Mouse (Mus musculus) limb, embryonic 11.5 days (tissue): Measurements from ENCODE around the gene Dxo. TPM values are rescaled to one million over a fixed set of nuclear protein-coding genes. Genes with fewer than 3 reads are reported as not detected.
"Not testable (repeated sequence)": the region's sequence is repeated elsewhere in the genome, so short reads cannot be mapped to it uniquely, and the experiment has no call there.

Experiments
- ATAC-seq: fragments of 200-750 bp; cut with Nextera tagmentation; 2 replicates; pipeline ENCODE4 v1.8.0; 2017; ENCODE audit warnings: low read depth; ENCODE audit not compliant: insufficient number of reproducible peaks, low FRiP score, low TSS enrichment
- DNase-seq: peaks from one replicate; pipeline ENCODE4 v3.0.0-alpha.2; 2015; ENCODE audit warnings: low spot score
- H3K27ac ChIP-seq: fragments of 300-500 bp; sonication (generic); replicated peaks from 2 replicates; pipeline ENCODE4 v1.5.1; 2014; ENCODE audit warnings: low read depth, mild to moderate bottlenecking, low read length
- H3K27me3 ChIP-seq: fragments of 300-500 bp; sonication (generic); 2 replicates; pipeline ENCODE4 v1.6.1; 2014; ENCODE audit warnings: mild to moderate bottlenecking, low read length, mixed read lengths; ENCODE audit not compliant: control insufficient read depth, insufficient read depth
- H3K36me3 ChIP-seq: fragments of 300-500 bp; sonication (generic); 2 replicates; pipeline ENCODE4 v1.6.1; 2014; ENCODE audit warnings: mild to moderate bottlenecking, low read length, moderate library complexity, mixed read lengths; ENCODE audit not compliant: control insufficient read depth, insufficient read depth
- H3K4me1 ChIP-seq: fragments of 300-500 bp; sonication (generic); 2 replicates; pipeline ENCODE4 v1.6.1; 2014; ENCODE audit warnings: low read length, mixed read lengths; ENCODE audit not compliant: control insufficient read depth, insufficient read depth
- H3K4me2 ChIP-seq: fragments of 300-500 bp; sonication (generic); 2 replicates; pipeline ENCODE4 v1.6.1; 2014; ENCODE audit warnings: low read depth, mild to moderate bottlenecking, moderate library complexity; ENCODE audit not compliant: severe bottlenecking
- H3K4me3 ChIP-seq: fragments of 300-500 bp; sonication (generic); 2 replicates; pipeline ENCODE4 v1.5.1; 2014; ENCODE audit warnings: low read depth, low read length
- H3K9ac ChIP-seq: fragments of 300-500 bp; sonication (generic); 2 replicates; pipeline ENCODE4 v1.6.1; 2014; ENCODE audit warnings: mild to moderate bottlenecking, low read length
- H3K9me3 ChIP-seq: fragments of 300-500 bp; sonication (generic); 2 replicates; pipeline ENCODE4 v1.6.1; 2016; ENCODE audit warnings: low read length; ENCODE audit not compliant: control insufficient read depth
- WGBS: fragments of 180-500 bp; shearing (Covaris S2); extraction: QIAGEN DNeasy Blood & Tissue Kit; methylation state at CpG from one replicate; pipeline ENCODE4 v1.1.7; 2014; 5-methylcytosine and 5-hydroxymethylcytosine counted together
- polyA plus RNA-seq: library from polyadenylated mRNA; unstranded; fragments of >200 nt; fragmentation: Nextera tagmentation; extraction: Ambion mirVana; gene quantifications from 2 replicates; pipeline ENCODE4 v1.2.1, GENCODE M21; 2014

The Dxo gene
- 72.4 and 74.6 TPM in 2 replicates for polyA plus RNA-seq

DNA sequence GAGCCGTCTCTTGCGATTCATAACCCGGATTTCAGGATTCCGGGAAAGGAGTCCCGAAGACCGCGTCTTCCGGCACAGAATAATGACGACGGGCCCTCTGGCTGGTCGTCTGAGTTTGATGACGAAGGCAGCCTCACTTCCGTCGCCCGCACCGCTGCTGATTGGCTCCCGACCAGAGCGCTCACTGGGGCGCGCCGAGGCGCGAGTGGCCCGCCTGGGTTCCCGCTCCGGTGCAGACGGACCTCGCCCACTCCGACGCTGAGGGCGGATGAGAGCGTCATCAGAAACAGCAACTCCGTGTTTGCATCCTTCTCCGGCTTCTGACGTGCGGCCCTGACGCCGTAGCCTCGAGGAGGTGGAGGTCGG lies at the start of gene Dxo, which contains the start of gene Stk19:
Gene Dxo (plus strand): TSS at position 164 of the 366 bp plus-strand sequence.
Gene Stk19 (minus strand): TSS at position 90 of the 366 bp plus-strand sequence.
- Histone ChIP-seq H3K4me3 (peak within 1 kb of the TSS; percentile 53), H3K9ac (peak within 1 kb of the TSS; percentile 55), H3K27ac (0 out of 2 replicates have a peak within 1 kb of the TSS, but pooled peaks have one; percentile 45), H3K27me3 (no peaks in the 10 kb centered on the region), H3K4me1 (peaks cover 16% of the 10 kb centered on the region), H3K36me3 (peaks cover 19% of the 10 kb centered on the region), H3K9me3 (no peaks in the 10 kb centered on the region), H3K4me2 (peak within 1 kb of the TSS; percentile 98)
- DNase-seq (peak; percentile 98), ATAC-seq (peak; percentile 85)
- WGBS: under 1% methylated on average over 40 of the region's 40 CpGs

DNA sequence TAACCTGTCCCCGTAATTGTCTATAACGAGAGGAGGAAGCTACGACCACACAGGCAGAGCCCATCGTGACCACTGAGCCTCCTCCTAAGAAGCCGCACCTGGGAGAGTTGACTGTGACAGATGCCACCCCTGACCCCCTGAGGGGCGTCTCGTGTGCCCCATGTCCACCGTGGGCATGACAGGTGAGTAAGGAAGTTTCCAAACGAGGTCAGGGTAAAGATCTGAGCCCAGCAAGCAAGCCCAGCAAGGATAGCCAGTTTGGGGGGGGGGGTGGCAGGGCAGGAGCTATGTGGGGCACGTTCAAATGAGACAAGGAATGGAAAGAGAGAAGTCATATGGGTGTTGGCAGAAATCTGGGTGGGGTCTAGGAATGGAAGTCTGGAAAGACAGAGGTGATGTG lies 41.8 kb upstream of the Dxo start:
- Histone ChIP-seq H3K36me3 (no peaks in the 10 kb centered on the region), H3K9ac (no peak overlapping the region), H3K4me1 (no peaks in the 10 kb centered on the region), H3K4me3 (no peak overlapping the region), H3K9me3 (no peaks in the 10 kb centered on the region), H3K4me2 (no peak overlapping the region), H3K27ac (no peak overlapping the region), H3K27me3 (no peaks in the 10 kb centered on the region)
- no peak for ATAC-seq
- 85% methylated on average over 10 of the region's 10 CpGs for WGBS
- no peak for DNase-seq

DNA sequence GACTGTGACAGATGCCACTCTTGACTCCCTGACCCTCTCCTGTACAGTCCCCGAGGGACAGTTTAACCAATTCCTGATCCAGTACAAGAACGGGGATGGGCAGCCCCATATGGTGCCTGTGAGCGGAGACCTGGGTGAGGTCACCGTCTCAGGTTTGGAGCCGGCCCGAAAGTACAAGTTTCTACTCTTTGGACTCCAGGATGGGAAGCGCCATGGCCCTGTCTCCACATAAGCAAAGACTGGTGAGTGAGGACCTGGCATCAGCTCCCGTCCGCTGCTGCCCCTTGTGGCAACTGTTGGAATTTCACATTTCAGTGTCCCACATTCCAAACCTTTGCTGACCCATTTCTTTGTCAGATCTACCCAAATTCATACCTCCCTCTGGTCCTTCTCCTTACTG lies 41.2 kb upstream of the Dxo start:
- Histone ChIP-seq H3K27ac (no peak overlapping the region), H3K9me3 (no peaks in the 10 kb centered on the region), H3K36me3 (no peaks in the 10 kb centered on the region), H3K9ac (no peak overlapping the region), H3K27me3 (no peaks in the 10 kb centered on the region), H3K4me1 (no peaks in the 10 kb centered on the region), H3K4me3 (no peak overlapping the region), H3K4me2 (no peak overlapping the region)
- peak; percentile 67 for DNase-seq
- ATAC-seq: no peak
- WGBS: 66% methylated on average over 9 of the region's 9 CpGs

DNA sequence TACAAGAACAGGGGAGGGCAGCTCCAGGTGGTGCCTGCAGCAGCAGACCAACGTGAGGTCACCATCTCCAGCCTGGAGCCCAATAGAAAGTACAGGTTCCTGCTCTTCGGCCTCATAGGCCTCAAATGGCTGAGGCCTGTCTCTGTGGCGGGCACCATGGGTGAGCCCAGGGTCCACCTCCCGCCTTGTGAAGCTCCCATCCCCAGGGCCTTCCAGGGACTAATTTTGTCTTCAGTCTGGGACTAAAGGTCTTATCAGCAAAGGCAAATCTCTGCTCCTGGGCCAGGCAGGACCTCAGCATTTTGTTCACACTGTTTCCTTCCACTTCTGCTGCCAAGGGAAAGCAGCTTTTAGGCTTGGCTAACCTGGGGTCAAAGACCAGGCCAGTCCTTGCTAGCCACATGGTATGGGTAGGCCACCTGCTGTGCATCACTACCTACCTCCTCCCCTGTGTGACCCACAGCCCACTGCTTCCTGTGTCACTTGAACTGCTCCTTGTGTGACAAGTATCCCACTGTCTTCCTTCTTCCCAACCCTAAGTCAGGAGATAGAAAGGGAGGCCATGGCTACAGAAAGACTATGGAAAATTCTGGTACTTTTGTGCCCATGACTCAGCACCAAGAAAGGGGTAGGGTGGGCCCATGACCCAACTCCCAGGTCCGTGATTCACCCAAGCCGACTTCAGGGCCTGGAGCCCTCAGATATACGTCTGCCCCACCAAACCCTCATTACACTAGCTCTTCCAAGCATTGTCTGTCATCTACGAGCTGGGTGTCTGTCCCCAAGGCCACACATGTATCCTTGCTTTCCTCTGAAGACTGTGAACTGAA lies 40.3 kb upstream of the Dxo start:
- H3K4me1 ChIP-seq: no peaks in the 10 kb centered on the region
- 86% methylated on average over 8 of the region's 8 CpGs for WGBS
- no peak overlapping the region for H3K9ac ChIP-seq
- no peaks in the 10 kb centered on the region for H3K9me3 ChIP-seq
- H3K27ac ChIP-seq: no peak overlapping the region
- no peaks in the 10 kb centered on the region for H3K36me3 ChIP-seq
- H3K27me3 ChIP-seq: no peaks in the 10 kb centered on the region
- H3K4me3 ChIP-seq: no peak overlapping the region
- no peak for DNase-seq
- ATAC-seq: no peak
- no peak overlapping the region for H3K4me2 ChIP-seq

DNA sequence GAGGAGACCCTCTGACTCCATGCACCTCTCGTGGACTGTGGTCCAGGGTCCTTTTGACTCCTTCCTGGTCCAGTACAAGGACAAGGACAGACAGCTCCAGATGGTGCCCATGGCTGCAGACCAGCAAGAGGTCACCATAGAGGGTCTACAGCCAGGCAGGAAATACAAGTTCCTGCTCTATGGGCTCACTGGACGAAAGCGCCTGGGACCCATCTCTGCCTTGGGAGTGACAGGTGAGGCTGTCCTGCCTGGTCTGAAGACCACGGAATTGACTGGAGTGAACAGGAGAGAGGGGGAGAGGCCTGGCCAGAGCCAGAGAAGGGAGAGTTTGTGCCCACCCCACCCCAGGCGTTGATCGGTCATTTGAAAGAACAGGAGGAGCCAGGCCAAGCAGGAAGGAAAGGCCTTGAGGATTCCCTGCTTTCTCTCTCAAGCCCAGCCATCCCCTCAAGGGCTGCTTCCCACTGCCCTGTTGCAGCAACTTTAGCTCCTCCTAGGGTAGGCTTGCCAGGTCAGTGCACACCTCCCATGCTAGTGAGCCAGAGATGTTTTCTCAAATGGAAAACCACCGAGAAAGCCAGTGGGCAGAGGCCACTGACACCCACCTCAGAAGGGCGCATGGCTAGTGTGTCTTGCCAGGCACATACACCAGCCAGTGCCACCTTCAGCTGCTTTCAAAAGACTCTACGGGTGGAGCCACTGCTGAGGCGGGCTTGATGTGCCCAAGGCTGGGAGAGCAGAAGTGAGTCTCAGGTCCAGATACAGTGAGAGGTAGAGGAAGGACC lies 39.4 kb upstream of the Dxo start:
- not testable (repeated sequence) for H3K9me3 ChIP-seq, H3K9ac ChIP-seq, H3K4me3 ChIP-seq, DNase-seq, ATAC-seq, H3K4me1 ChIP-seq, H3K36me3 ChIP-seq, H3K27me3 ChIP-seq, H3K27ac ChIP-seq, H3K4me2 ChIP-seq
- 87% methylated on average over 10 of the region's 10 CpGs for WGBS

DNA sequence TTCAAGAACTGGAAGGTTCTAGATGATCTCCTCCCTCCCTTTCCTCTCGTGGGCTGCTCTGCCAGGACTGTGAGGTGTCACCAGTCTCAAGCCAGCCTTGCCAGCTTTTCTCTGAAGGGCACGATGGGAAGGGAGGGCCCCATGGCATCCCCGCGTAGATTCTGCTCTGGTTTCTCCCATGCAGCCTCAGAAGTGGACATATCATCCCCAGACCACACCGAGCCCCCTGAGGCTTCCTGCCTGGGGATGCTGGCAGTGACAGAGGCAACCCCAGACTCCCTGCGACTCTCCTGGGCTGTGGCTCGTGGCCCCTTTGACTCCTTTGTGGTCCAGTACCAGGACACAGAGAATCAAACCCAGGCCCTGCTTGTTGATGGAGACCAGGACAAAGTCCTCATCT lies 38.7 kb upstream of the Dxo start:
- not testable (repeated sequence) for H3K27me3 ChIP-seq, ATAC-seq, H3K4me1 ChIP-seq, H3K4me3 ChIP-seq, H3K36me3 ChIP-seq, H3K9ac ChIP-seq, DNase-seq, H3K27ac ChIP-seq, H3K9me3 ChIP-seq, H3K4me2 ChIP-seq
- WGBS: 80% methylated on average over 7 of the region's 7 CpGs

DNA sequence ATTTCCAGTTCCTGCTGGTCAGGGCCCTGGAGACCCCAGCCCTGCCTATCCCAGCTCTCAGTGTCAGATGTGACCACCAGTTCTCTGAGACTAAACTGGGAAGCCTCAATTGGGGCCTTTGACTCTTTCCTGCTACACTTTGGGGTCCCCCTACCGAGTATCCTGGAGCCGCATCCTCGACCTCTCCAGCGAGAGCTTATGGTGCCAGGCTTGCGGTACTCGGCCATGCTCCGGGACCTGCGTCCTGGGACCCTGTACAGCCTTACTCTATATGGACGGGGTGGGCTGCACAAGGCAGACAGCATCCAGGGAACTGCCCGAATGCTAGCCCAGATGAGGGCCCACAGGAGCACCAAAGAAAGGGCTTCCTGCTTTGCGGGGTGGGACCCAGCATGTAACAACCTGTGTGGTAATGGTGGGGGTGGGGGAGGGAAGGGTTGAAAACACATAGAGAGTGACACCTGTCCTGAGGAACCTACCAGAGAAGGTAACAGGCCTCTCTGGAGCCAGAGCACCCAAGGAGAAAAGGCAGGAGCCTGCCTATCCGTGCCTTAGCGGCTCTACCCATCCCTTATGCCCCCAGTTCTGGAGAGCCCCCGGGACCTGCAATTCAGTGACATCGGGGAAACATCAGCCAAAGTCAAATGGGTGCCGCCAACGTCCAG lies 37.8 kb upstream of the Dxo start:
- no peaks in the 10 kb centered on the region for H3K4me1 ChIP-seq
- no peak overlapping the region for H3K27ac ChIP-seq
- no peaks in the 10 kb centered on the region for H3K36me3 ChIP-seq
- H3K4me3 ChIP-seq: no peak overlapping the region
- DNase-seq (no peak), ATAC-seq (no peak)
- H3K27me3 ChIP-seq: no peaks in the 10 kb centered on the region
- H3K4me2 ChIP-seq: no peak overlapping the region
- 92% methylated on average over 13 of the region's 17 CpGs for WGBS
- no peak overlapping the region for H3K9ac ChIP-seq
- no peaks in the 10 kb centered on the region for H3K9me3 ChIP-seq

DNA sequence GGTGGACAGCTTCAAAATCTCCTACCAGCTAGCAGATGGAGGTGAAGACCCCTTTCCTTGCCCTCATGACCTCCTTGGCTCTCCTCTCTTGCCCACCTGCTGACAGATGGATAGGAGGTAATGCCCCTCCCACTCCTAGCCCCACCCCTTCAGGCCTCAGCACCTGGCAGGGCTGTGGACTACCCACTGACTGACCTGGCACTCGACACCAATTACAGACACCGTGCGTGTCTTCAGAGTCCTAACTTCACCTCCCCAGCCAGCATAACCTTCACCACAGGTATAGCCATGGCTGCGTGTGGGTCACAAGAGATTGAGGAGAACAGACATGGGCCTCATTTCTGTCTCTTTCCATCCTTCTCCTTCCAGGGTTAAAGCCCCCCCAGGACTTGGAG lies 37.3 kb upstream of the Dxo start:
- Histone ChIP-seq H3K4me3 (no peak overlapping the region), H3K9me3 (no peaks in the 10 kb centered on the region), H3K36me3 (no peaks in the 10 kb centered on the region), H3K9ac (no peak overlapping the region), H3K27ac (no peak overlapping the region), H3K27me3 (no peaks in the 10 kb centered on the region), H3K4me1 (no peaks in the 10 kb centered on the region), H3K4me2 (no peak overlapping the region)
- ATAC-seq (no peak), DNase-seq (no peak)
- WGBS: 77% methylated on average over 4 of the region's 4 CpGs
